Mouse (Mus musculus) lung, postnatal 4 days (tissue): Measurements from ENCODE around the gene Dnajb12.

Experiments used
- DNase-seq, 2 experiments: peaks; one replicate each; pipeline ENCODE4 v3.0.0; 2021

Dnajb12 gene

GRCm38 (mm10) chr10:59879255-59880028, at the start of gene Dnajb12:
Gene Dnajb12 (plus strand): TSS chr10:59879556.
- DNase-seq: peak; percentile 95 to 97

- no peak for DNase-seq
Measured at GRCm38 (mm10) chr10:59829886-59830285, 49.5 kb upstream of the Dnajb12 start.

- no peak for DNase-seq
Measured at GRCm38 (mm10) chr10:59831950-59832349, 47.4 kb upstream of the Dnajb12 start.

- DNase-seq: no peak
Measured at GRCm38 (mm10) chr10:59835301-59836155, 43.8 kb upstream of the Dnajb12 start.

GRCm38 (mm10) chr10:59837490-59837889, 41.9 kb upstream of the Dnajb12 start:
- DNase-seq: no peak

GRCm38 (mm10) chr10:59841434-59841833, 37.9 kb upstream of the Dnajb12 start:
- DNase-seq: no peak

- no peak for DNase-seq
Measured at GRCm38 (mm10) chr10:59843125-59843524, 36.2 kb upstream of the Dnajb12 start.

- no peak for DNase-seq
Measured at GRCm38 (mm10) chr10:59844686-59845085, 34.7 kb upstream of the Dnajb12 start.

GRCm38 (mm10) chr10:59846416-59846815, 32.9 kb upstream of the Dnajb12 start:
- no peak for DNase-seq

GRCm38 (mm10) chr10:59848079-59848877, 31.1 kb upstream of the Dnajb12 start:
- DNase-seq: no peak

- DNase-seq: no peak
Measured at GRCm38 (mm10) chr10:59848953-59849352, 30.4 kb upstream of the Dnajb12 start.

GRCm38 (mm10) chr10:59849371-59849770, 30.0 kb upstream of the Dnajb12 start:
- no peak for DNase-seq

- DNase-seq: peak in 1 of 2 experiments; percentile 23
Measured at GRCm38 (mm10) chr10:59857157-59857556, 22.2 kb upstream of the Dnajb12 start.

GRCm38 (mm10) chr10:59860684-59861083, 18.7 kb upstream of the Dnajb12 start:
- DNase-seq: no peak

GRCm38 (mm10) chr10:59861201-59861600, 18.2 kb upstream of the Dnajb12 start:
- DNase-seq: no peak

- no peak for DNase-seq
Measured at GRCm38 (mm10) chr10:59862816-59863440, 16.4 kb upstream of the Dnajb12 start.

GRCm38 (mm10) chr10:59863620-59864019, 15.7 kb upstream of the Dnajb12 start:
- DNase-seq: no peak

- no peak for DNase-seq
Measured at GRCm38 (mm10) chr10:59864232-59864875, 15.0 kb upstream of the Dnajb12 start.

GRCm38 (mm10) chr10:59864884-59865726, 14.3 kb upstream of the Dnajb12 start:
- DNase-seq: peak; percentile 83 to 91

GRCm38 (mm10) chr10:59868266-59868665, 11.1 kb upstream of the Dnajb12 start:
- DNase-seq: no peak

- DNase-seq: no peak
Measured at GRCm38 (mm10) chr10:59870038-59870437, 9.3 kb upstream of the Dnajb12 start.
